Mouse (Mus musculus) lung, postnatal 36 days (tissue): Measurements from ENCODE around the gene Frat1.

Experiments used
- DNase-seq: peaks from one replicate; pipeline ENCODE4 v3.0.0; 2022; ENCODE audit warnings: mixed read lengths

The Frat1 gene

DNA sequence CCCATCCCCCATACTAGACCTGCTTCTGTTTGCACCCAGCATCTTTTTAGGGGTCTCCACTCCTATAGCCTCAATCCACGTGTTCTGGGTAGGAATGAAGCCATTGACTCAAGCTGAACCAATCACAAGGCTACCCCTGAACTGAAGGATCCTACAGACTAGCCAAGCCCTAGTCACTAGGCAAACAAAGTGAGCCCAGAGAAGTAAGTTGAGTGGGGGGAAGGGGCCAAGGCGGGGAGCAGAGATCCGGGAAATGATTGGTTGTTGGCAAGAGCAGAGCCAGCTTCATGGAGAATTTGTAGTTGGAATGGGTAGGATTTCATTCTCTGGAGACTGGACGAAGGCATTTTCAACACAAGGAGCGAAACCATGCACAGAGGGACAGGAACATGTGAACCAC lies 12.9 kb upstream of the Frat1 start:
- peak; percentile 52 for DNase-seq

DNA sequence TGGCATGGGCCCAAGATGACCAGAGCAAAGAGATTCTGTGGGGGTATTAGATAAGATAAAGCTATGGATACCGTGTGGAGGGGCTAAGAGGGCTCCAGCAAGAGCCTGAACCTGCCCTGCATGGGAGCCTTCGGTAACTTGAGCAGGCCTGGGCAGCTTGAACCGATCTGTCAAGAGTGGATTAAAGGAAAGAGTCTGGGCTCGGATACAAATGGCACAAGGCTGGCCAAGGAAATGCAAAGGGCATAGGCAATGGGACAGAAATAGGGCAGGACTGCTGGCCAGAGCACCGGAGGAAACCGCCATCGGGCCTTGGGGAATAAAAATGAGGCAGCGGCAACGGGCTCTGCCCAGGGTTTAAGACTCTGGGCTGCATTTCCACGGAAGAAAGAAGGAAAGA lies 12.4 kb upstream of the Frat1 start:
- no peak for DNase-seq

GRCm38 (mm10) chr19:41818749-41819148 lies 11.0 kb upstream of the Frat1 start:
- DNase-seq, result no peak

DNA sequence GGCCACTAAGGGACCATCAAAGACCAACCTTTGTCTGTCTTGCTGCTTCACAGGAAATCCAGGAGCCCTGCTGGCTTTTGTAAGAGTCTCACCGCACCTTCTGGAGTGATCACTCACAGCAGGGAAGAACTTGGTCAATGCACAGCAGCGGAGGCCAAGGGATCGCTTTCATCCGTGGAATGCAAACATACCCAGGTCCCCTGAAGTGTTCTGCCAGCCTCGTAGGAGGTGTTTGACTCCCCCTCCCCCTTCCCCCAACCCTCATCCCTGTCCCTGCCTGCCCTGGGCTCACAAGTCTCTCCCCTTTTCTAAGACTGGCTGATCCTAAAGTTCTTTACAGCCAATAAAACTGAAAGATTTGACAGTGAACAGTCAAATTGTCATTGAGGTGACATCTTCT lies 8.3 kb upstream of the Frat1 start:
- peak; percentile 41 for DNase-seq

DNA sequence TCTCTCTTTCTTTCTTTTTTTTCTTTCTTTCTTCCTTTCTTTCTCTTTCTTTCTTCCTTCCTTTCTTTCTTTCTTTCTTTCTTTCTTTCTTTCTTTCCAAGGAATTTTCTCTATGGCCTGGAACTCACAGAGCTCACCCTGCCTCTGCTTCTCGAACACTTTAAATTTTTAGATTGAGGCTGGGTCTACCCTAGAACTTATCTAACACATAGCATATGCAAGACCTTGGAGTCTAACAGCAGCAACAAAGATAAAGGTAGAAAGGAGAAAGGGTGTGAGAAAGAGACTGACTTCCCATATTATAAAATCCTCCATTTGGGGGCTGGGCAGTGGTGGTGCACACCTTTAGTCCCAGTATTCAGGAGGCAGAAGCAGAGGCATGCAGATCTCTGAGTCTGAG lies 7.2 kb upstream of the Frat1 start:
- no peak for DNase-seq

- no peak for DNase-seq
These were observed 4.8 kb upstream of the Frat1 start for GRCm38 (mm10) chr19:41824950-41825349.

DNA sequence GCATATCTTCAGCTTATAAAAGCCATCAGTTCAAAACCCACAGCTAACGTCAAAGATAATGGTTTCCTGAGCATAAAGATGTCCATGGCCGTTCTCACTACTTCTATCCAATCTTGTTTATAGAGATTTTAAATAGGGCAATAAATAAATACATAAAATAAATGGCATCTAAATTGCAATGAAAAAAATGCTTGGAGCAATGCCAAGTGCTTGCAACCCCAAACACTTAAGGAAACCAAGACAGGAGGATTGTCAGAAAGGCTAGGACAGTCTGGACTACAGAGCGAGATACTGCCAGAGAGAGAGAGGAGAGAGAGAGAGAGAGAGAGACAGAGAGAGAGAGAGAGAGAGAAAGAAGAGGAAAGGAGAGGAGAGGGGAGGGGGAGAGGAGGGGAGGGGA lies 3.2 kb upstream of the Frat1 start:
- no peak for DNase-seq

DNA sequence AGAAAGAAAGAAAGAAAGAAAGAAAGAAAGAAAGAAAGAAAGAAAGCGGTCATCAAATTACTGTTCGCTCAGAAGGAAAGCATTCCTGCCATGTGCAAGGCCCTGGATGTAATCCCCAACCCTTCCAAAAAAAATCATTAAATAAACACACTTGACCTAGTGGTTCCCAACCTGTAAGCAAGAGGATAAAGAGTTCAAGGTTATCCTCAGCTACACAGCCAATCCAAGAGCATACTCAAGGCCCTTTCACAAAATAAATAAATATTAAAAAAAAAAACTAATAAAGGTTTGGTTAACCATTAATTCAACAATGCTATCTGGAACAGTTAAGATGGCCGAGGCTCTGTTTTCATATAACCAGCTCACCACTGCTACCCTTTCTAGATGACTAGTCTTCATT lies 829 bp upstream of the Frat1 start:
- no peak for DNase-seq

- peak; percentile 45 for DNase-seq
These were observed 599 bp downstream of the Frat1 start for GRCm38 (mm10) chr19:41830106-41831031.

DNA sequence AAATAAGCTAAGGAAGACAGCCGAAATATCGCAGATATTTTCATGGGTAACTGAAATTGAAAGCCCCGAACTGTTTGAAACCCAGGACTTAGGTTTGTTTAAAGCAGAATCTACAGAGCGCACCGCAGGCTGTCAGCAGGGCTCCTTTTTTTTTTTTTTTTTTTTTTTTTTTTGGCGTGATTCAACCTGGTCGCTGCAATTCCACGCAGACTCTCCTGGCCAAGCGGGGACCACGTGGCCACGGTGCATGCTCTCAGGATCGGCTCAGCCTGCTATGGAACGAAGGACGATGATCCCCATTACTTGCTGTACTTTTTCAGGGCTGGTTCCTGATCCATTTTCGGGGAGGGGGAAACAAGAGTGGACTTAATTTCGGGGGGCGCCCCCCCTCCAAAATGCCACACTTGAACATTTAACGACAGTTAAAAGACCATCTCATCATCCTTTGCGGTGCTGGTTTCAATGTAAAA lies 1.4 kb downstream of the Frat1 start:
- peak; percentile 29 for DNase-seq

DNA sequence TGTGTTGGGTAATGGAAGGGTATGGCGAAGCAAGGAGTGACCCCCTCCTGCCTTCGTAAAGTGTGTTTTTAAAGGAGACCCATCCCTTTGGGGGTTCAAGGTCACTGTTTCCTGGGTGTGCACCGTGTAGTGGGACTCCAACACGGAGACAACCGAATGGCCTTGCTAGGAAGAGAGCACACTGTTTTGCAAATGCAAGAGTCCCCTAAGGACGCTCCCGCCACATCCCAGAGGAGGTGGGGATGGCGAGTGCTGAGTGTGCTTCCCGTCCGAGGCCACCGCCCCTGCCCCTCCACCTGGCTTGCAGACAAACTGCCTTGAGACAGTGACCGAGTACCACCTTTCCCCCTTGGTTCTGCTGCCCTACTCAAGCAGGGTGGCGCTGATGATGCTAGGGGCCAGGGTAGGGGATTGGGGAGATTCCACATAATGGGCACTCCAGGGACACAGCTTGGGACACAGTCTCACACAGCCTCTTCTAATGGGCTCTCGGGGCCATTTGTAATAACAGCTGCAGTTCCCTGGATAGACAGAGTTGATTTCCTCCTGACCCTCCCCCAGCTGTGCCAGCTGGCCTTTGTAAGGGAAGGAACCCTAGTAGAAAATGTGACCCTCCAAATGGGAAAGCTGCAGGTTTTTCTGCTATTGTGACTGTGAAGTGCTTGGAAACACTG lies 2.1 kb downstream of the Frat1 start:
- DNase-seq, result no peak

DNA sequence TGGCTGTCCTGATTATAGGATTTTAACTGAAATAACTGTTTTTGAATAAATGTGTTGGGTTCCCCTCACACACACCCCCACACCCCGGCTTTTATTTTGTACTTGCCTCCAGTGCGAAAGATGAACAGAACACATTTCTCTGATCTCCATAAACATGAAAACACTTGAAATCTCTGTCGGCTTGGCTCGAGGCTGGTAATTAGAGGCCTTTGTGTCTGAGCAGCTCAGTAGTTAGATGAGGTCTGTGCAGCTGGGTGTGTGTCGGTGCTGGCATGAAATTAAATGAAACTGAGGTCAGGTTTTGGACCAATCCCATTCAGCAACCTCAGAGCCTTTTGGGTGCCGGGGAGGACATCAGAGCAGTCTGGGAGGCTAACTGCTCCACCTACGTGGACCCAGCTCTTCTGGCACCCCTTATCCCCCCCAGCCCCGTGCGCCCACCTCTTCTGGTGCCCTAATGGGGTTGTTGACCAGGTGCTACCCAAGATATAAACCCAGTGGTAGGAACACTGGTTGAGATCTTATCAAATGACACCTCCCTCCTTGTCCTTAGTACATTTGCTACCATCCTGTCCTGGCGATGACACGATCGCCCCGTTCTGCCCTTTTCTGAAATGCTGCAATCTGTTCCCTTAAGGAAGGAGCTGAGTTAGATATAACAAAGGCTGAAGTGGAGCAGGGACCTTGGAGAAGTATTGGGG lies 2.9 kb downstream of the Frat1 start:
- DNase-seq, result no peak

DNA sequence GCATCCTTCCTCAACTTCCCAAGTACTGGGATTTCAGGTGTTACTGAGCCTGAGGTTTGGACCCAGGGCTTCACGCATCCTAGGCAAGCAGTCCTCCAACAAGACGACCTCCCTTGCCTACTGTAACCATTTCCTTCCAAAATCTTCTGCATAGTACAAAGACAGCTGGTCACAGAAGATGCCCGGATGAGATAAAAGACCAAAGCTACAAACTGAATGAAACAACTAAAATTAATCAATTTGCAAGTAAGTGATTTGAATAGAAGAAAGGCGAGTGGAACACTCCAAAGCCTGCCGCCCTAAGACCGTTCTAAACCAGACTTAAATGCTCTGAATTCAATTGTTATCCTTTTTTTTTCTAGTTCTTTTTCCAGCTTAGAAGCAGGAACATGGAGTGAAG lies 5.6 kb downstream of the Frat1 start:
- no peak for DNase-seq

DNA sequence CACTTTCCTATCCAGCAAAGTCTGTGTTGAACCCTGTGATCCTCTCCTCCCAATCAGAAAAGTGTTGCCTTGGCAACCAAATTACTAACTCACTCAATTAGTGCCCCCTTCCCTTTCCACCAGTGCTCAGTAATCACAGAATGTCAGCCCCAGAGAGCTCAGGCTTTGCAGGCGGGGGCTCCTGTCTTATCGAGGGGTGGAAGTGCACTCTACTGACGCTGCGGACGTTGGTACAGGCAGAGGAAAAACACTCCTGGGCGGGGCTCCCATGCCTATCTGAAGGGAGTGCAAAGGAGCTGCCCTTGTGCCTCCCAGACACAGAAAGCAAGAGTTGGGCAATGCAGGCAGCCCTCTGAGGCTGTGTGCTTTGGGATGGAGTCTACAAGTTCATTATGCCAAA lies 6.0 kb downstream of the Frat1 start:
- peak; percentile 51 for DNase-seq

DNA sequence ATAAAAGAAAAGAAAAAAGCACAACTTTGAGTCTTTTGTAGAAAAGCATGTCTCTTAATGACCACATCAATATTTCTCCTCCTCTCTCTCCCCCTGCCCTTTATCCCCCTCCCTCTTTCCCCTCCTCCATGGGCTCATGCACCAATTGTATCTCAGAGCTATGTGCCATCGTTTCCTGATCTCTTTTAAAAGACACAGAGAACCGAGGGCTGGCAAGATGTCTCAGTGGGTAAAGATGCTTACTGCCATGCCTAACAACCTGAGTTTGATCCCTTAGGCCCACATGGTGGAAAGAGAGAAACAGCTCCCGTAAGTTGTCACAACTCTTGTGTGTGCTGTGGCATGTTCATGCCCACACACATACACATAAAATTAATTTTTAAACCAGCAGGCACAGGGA lies 6.9 kb downstream of the Frat1 start:
- DNase-seq, result no peak

DNA sequence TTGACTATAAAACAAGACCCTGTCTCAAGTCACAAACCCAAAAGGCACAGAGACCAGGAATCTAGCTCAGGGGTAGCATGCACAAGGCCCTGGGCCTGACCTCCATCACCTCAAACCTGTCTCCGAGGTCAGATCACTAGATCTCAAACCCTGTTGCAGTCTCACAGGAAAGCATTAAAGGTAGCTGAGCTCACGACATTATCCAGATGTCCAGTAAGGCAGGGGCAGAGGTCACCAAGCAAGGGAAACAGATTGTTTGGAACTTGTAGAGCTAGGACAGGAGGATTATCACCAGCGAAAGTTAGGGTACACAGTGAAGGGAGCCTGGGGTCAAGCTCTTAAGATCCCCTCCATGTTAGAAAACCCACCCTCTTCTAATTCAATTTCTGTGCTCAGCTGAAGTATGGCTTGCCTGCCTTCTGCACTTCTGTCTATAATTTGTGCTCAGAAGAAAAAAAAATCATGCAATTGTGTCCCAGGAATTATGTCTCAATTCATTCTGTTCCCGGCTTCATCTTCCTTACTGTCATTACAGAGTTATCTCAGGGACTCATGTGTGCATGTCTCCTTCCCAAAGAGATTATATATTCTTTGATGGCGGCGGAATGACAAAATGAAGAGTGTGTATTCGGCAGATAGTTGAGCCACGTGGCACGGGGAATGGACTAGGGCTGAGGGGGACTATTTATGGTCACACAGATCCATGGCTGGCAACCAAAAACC lies 7.6 kb downstream of the Frat1 start:
- no peak for DNase-seq

GRCm38 (mm10) chr19:41837917-41838261 lies 8.1 kb downstream of the Frat1 start:
- DNase-seq, result peak; percentile 82

GRCm38 (mm10) chr19:41838808-41839207 lies 9.0 kb downstream of the Frat1 start:
- no peak for DNase-seq

- DNase-seq, result no peak
These were observed 9.9 kb downstream of the Frat1 start for GRCm38 (mm10) chr19:41839685-41840084.

DNA sequence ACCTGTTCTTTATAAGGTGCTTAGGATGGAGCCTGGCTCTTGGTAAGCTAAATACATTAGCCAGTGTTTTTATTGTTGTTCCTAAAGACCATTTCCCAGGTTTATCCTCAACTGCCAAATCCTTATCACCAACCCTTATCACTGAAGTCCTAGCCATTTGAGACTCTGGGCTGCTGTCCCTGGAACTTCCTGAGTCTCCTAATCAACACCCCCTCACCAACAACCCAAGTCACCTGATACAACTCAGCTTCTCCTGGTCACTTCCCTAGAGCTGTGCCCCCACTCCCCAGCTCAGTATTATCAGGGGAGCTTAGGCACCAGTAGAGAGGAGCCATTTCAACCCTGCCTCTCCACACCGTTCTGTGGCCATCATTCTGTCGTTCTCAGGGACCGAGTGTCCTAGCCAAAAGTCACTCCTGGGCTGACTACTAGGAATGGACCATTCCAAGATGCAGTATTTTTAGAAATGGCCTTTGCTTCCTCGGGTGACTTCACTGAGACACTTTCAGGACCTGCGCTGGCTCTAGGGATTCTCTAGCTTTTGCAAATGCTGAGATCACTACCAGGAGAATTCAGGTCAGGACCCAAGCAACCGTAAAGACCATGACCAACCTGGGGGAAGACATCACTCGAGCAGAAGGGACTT lies 11.5 kb downstream of the Frat1 start:
- DNase-seq, result no peak

DNA sequence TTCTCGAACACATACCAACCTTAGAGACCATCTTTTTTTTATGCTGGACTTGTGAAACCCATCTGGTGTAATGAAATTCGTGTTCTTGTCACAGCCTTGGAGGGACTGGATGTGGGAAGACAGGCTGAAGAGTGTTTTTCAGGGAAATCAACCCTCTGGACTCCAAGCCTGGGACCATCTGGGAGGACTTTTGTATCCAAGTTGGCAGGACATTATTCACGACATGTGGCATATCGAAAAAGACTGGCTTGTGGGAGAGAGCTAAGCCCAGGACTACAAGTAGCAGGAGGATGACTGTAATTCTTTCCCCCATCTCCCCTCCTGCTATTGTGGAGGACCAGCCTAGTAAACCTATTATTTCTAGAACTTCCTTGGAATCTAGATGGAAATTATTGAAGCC lies 12.4 kb downstream of the Frat1 start:
- DNase-seq, result no peak

- DNase-seq, result peak; percentile 17
These were observed 12.9 kb downstream of the Frat1 start for GRCm38 (mm10) chr19:41842706-41843105.
